Mouse (Mus musculus) testis, adult 2 months (tissue): Measurements from ENCODE around the gene Rpl5.

Source experiments
- CTCF ChIP-seq: fragments of 200-500 bp; IDR thresholded peaks from 2 replicates; pipeline ENCODE4 v1.5.1; 2012; ENCODE audit warnings: low read depth, mild to moderate bottlenecking, inconsistent platforms, low read length, moderate library complexity; ENCODE audit not compliant: control insufficient read depth, insufficient read depth, insufficient replicate concordance
- POLR2A ChIP-seq: fragments of 200-500 bp; IDR thresholded peaks from 2 replicates; pipeline ENCODE4 v1.6.1; 2012; ENCODE audit warnings: low read depth, mild to moderate bottlenecking, inconsistent platforms, low read length, moderate library complexity; ENCODE audit not compliant: control insufficient read depth

GRCm38 (mm10) chr5:107939701-107940100, 39.4 kb downstream of the Rpl5 start:
- TF ChIP-seq CTCF (no peak), POLR2A (no peak)
